Mouse (Mus musculus): ENCODE measurements at regions not wholly inside any gene's neighbourhood (a gene's known extent, or its start where the extent isn't known, plus 50 kb on each side); places are given as distances from the start of the nearest gene placed in this dataset.

DNA sequence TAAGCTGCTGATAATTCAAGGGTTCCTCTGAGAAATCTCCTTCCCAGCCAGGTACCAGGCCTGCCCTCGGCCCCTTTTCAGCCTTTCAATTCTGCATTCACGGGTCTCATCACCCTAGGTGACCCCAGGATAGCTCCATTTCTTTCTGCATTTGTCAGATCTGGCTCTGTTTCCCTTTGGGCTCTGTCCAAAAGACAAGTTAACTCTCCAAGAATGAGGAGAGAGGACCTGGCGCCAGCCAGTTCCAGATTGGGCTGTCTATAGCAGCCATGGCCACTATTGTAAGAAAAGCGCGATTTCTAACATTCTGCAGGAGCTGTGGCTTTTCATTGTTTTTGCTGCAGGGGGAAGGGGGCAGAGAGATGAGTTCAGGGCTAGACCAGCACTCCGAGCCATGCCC lies 122.5 kb upstream of the Med13l start:
- 55% methylated on average over 6 of the region's 6 CpGs for WGBS
- Histone ChIP-seq H3K4me1 (ENCODE audit: control insufficient read depth, insufficient read depth) (peaks cover 4% of the 10 kb centered on the region; the same call in 1 of the 2 replicates), H3K9me3 (replicated peaks; ENCODE audit: control insufficient read depth, low read length) (no peaks in the 10 kb centered on the region)

DNA sequence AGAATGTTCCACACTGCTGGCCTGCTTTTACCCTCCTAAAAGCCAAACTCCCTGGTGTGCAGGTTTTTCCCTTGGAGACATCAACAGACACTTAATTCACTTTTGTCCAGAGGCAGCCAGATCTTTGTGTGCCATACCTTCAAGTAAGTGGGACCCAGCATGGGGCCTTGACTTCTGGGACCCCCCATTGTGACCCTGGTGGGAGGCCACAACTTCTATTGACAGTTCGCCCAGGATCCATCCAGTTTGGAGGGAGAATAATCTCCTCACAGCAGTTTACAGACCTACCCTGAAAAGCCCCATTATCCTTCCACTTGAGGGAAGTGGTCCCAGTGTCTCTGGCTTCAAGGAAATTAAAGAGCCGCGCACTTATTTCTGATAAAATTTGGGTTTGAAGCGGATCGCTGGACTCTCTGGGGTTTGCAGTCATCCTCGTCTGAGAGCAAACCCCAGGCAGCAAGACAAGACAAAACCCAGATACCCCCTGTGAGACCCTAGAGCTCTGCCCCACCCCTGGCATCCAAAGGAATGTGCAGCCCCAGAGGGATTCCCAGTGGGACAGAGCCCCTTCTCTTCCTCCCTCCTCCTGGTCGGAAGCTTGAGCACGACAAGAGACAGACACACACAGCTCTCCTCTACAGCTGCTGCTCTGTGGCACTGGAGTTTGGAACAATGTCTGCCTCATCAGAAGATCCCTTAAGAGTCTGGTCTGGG lies 115.8 kb upstream of the Med13l start:
- TF ChIP-seq CTCF (IDR thresholded peaks at IDR 0.05; ENCODE audit: low read depth) = no peak
- no peak for TF ChIP-seq EP300 (IDR thresholded peaks at IDR 0.05; ENCODE audit: low read depth)
- 40% methylated on average over 8 of the region's 8 CpGs for WGBS
- Histone ChIP-seq H3K9me3 (replicated peaks; ENCODE audit: control insufficient read depth, low read length) (no peaks in the 10 kb centered on the region), H3K4me3 (ENCODE audit: low read depth, low read length) (no peak overlapping the region), H3K4me2 (ENCODE audit: low read depth, low read length) (no peak overlapping the region), H3K9ac (replicated peaks; ENCODE audit: low read depth, low read length) (no peak overlapping the region), H3K36me3 (replicated peaks; ENCODE audit: control insufficient read depth, insufficient read depth, low read length) (no peaks in the 10 kb centered on the region), H3K27me3 (ENCODE audit: control insufficient read depth, insufficient read depth, low read length) (0 out of 2 replicates have a peak, but pooled peaks cover 4% of the 10 kb centered on the region), H3K4me1 (ENCODE audit: control insufficient read depth, insufficient read depth) (peaks cover 8% of the 10 kb centered on the region; the same call in 1 of the 2 replicates), H3K27ac (ENCODE audit: low read depth) (no peak overlapping the region)
- no peak for ATAC-seq (ENCODE audit: insufficient read depth, low read depth)
- no peak for DNase-seq (ENCODE audit: low spot score)

More for the DNA sequence above, 122.5 kb upstream of the Med13l start:
- Histone ChIP-seq H3K27me3 (ENCODE audit: control insufficient read depth, insufficient read depth, low read length) (peaks cover 25% of the 10 kb centered on the region), H3K4me3 (ENCODE audit: low read depth, low read length) (no peak overlapping the region), H3K9ac (replicated peaks; ENCODE audit: low read depth, low read length) (no peak overlapping the region), H3K27ac (ENCODE audit: low read depth) (no peak overlapping the region), H3K36me3 (replicated peaks; ENCODE audit: control insufficient read depth, insufficient read depth, low read length) (no peaks in the 10 kb centered on the region), H3K4me2 (ENCODE audit: low read depth, low read length) (no peak overlapping the region)
- ATAC-seq (ENCODE audit: insufficient read depth, low read depth) = no peak
- DNase-seq (ENCODE audit: low spot score) = no peak
- no peak for TF ChIP-seq EP300 (IDR thresholded peaks at IDR 0.05; ENCODE audit: low read depth)
- TF ChIP-seq CTCF (IDR thresholded peaks at IDR 0.05; ENCODE audit: low read depth) = no peak

GRCm38 (mm10) chr5:118445252-118445987 lies 115.1 kb upstream of the Med13l start:
- Histone ChIP-seq H3K27me3 (ENCODE audit: control insufficient read depth, insufficient read depth, low read length) (0 out of 2 replicates have a peak, but pooled peaks cover 4% of the 10 kb centered on the region), H3K4me1 (ENCODE audit: control insufficient read depth, insufficient read depth) (peaks cover 8% of the 10 kb centered on the region; the same call in 1 of the 2 replicates), H3K36me3 (replicated peaks; ENCODE audit: control insufficient read depth, insufficient read depth, low read length) (no peaks in the 10 kb centered on the region), H3K4me2 (ENCODE audit: low read depth, low read length) (no peak overlapping the region), H3K4me3 (ENCODE audit: low read depth, low read length) (no peak overlapping the region), H3K27ac (ENCODE audit: low read depth) (no peak overlapping the region), H3K9me3 (replicated peaks; ENCODE audit: control insufficient read depth, low read length) (no peaks in the 10 kb centered on the region), H3K9ac (replicated peaks; ENCODE audit: low read depth, low read length) (no peak overlapping the region)
- DNase-seq (ENCODE audit: low spot score) = no peak
- 64% methylated on average over 10 of the region's 10 CpGs for WGBS
- TF ChIP-seq EP300 (IDR thresholded peaks at IDR 0.05; ENCODE audit: low read depth) = no peak
- no peak for TF ChIP-seq CTCF (IDR thresholded peaks at IDR 0.05; ENCODE audit: low read depth)
- ATAC-seq (ENCODE audit: insufficient read depth, low read depth) = no peak

DNA sequence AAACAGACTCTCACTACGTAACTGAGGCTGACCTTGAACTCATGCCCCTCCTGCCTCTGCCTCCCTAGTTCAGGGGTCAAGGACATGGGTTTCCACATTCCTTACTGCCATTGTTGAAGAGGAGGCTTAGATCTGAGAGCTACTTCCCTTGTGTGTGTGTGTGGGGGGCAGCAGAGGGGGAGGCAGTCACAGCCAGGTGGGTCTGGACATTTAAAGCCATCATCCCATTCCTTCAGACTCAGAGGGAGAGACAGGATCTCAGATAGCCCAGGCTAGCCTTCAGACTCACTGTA lies 114.5 kb upstream of the Med13l start:
- no peak overlapping the region for H3K4me3 ChIP-seq (ENCODE audit: low read depth, low read length)
- no peak overlapping the region for H3K4me2 ChIP-seq (ENCODE audit: low read depth, low read length)
- DNase-seq (ENCODE audit: low spot score) (no peak), ATAC-seq (ENCODE audit: insufficient read depth, low read depth) (no peak)
- 0 out of 2 replicates have a peak, but pooled peaks cover 4% of the 10 kb centered on the region for H3K27me3 ChIP-seq (ENCODE audit: control insufficient read depth, insufficient read depth, low read length)
- no peaks in the 10 kb centered on the region for H3K9me3 ChIP-seq (replicated peaks; ENCODE audit: control insufficient read depth, low read length)
- 88% methylated on average over 1 of the region's 1 CpGs for WGBS
- no peak overlapping the region for H3K27ac ChIP-seq (ENCODE audit: low read depth)
- TF ChIP-seq EP300 (IDR thresholded peaks at IDR 0.05; ENCODE audit: low read depth) (no peak), CTCF (IDR thresholded peaks at IDR 0.05; ENCODE audit: low read depth) (no peak)
- H3K36me3 ChIP-seq (replicated peaks; ENCODE audit: control insufficient read depth, insufficient read depth, low read length) = no peaks in the 10 kb centered on the region
- H3K9ac ChIP-seq (replicated peaks; ENCODE audit: low read depth, low read length) = no peak overlapping the region
- H3K4me1 ChIP-seq (ENCODE audit: control insufficient read depth, insufficient read depth) = peaks cover 8% of the 10 kb centered on the region; the same call in 1 of the 2 replicates

- TF ChIP-seq EP300 (IDR thresholded peaks at IDR 0.05; ENCODE audit: low read depth) (no peak), CTCF (IDR thresholded peaks at IDR 0.05; ENCODE audit: low read depth) (no peak)
Measured at GRCm38 (mm10) chr5:118446878-118447277, 113.6 kb upstream of the Med13l start.

More at GRCm38 (mm10) chr5:118446878-118447277, 113.6 kb upstream of the Med13l start:
- ATAC-seq (ENCODE audit: insufficient read depth, low read depth) = no peak
- 30% methylated on average over 6 of the region's 6 CpGs for WGBS
- Histone ChIP-seq H3K27ac (ENCODE audit: low read depth) (no peak overlapping the region), H3K4me3 (ENCODE audit: low read depth, low read length) (no peak overlapping the region), H3K4me1 (ENCODE audit: control insufficient read depth, insufficient read depth) (peaks cover 8% of the 10 kb centered on the region; the same call in 1 of the 2 replicates), H3K9ac (replicated peaks; ENCODE audit: low read depth, low read length) (no peak overlapping the region), H3K27me3 (ENCODE audit: control insufficient read depth, insufficient read depth, low read length) (0 out of 2 replicates have a peak, but pooled peaks cover 4% of the 10 kb centered on the region), H3K9me3 (replicated peaks; ENCODE audit: control insufficient read depth, low read length) (no peaks in the 10 kb centered on the region), H3K4me2 (ENCODE audit: low read depth, low read length) (no peak overlapping the region), H3K36me3 (replicated peaks; ENCODE audit: control insufficient read depth, insufficient read depth, low read length) (no peaks in the 10 kb centered on the region)
- DNase-seq (ENCODE audit: low spot score) = no peak
